Mouse (Mus musculus): ENCODE data around the gene Kdm5a.

Gene Kdm5a

GRCm38 (mm10) chr6:120363688-120364522, at the start of gene Kdm5a, which contains the start of gene Ccdc77:
Gene Kdm5a, plus strand, starts transcription at chr6:120364124.
Gene Ccdc77, minus strand, starts transcription at chr6:120364374.
- DNase-seq (ENCODE audit: extremely low read depth, low read depth): peak; percentile 91

DNA sequence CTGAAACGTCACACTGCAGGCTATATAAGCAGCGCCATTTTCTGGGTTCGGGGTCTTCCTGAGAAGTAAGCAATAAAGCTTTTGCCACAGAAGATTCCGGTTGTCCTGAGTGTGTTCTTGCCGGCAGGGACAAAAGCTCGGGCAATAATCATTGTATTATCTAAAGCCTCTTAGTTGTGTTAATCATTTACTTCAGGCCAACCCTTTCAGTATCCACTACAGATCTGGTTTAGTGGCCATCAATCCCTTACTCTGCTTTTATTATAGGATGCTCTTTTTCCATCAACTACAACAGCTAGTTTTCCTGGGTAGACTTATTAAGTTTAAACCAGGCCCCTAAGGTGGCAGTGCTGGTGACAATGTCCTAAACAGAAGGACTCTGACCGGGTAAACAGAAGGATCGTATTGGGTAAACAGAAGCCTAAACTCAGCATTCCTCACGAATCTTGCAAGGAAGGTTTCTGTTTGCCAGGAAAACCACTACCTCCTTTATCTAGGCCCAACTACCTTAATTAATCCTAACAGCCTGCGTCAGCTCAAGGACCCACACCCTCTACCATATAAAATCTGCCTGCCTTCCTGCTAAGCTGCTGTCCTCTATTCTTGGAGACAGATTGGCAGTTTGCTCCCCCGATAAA, 45.5 kb upstream of the Kdm5a start:
- no peak for DNase-seq (ENCODE audit: extremely low read depth, low read depth)

DNA sequence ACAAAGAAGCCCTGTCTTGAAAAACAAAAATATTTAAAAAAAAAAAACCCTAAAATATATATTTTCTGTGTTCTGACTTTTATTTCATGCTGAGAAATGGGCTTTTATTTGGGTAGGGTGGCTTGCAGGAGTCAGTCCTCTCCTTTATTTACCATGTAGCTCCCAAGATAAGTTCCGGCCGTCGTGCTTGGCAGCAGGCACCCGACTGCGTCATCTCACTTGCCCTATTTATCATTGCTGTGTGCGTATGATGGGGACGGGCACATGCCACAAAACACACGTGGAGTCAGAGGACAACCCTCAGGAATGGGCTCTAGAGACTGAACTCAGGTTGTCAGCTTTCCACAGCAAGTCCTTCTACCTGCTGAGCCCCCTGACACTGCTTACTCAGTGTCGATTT, 44.8 kb upstream of the Kdm5a start:
- no peak for DNase-seq (ENCODE audit: extremely low read depth, low read depth)

GRCm38 (mm10) chr6:120320369-120320768, 43.6 kb upstream of the Kdm5a start:
- DNase-seq (ENCODE audit: extremely low read depth, low read depth): no peak

DNA sequence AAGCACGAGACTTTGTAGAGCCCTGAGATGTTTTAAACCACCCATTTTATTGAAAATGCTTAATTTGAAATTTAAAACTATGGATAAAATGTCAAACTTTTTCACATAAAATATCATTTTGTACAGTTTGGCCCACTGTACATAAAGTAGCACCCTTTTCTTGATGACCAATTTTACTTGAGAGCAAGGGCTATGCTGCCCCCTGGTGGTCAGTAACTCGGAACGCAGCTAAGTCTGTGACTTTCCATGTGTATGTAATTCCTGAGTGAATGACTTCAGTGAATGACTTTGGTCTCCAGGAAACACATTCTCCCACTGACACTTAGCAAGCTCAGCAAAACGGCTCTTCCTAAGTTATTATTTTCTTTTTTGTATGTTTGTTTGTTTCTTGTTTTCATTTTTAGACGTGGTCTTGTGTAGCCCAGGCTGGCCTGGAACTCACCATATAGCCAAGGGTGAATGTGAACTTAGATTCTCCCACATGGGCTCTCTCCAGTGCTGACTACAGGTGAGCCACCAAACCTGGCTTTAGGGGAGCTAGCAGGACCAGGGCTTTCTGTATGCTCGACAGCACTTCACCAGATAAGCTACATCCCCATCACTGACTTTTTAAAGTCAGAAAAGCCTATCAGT, 39.5 kb upstream of the Kdm5a start:
- DNase-seq (ENCODE audit: extremely low read depth, low read depth): peak; percentile 64

DNA sequence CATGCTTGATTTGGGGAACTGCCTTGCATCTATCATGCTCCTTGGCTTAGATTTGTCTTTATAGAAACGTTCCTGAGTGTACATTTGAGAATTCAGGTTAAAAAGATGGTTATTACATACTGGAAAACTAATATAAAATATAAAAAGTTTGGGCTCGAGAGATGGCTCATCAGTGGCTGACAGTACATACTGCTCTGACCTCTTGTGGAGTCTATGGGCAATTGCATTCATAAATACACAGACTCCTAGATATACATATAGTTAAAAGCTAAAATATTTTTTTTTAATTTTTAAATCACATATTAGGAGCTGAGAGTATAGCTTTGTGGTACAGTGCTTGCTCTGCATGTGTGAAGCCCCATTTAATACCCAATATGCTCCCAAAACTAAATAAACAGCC, 31.6 kb upstream of the Kdm5a start:
- DNase-seq (ENCODE audit: extremely low read depth, low read depth): no peak

GRCm38 (mm10) chr6:120343992-120344391, 19.9 kb upstream of the Kdm5a start:
- no peak for DNase-seq (ENCODE audit: extremely low read depth, low read depth)

DNA sequence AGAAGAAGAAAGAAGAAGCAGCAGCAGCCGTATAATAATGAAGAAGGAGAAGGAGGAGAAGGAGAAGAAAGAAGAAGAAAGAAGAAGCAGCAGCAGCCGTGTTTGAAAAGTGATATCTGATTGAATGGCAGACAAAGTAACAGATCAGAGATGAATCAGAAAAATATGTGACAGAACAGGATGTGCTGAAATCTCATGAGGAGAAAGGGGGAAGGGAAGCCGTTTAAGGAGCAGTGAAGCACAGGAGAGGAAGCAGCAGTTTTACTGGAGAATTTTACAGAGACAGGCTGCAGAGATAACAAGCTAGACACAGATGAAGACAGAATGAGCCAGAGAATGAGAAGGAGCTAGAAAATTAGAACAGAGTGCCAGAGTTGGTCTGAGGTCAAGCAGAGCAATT, 14.9 kb upstream of the Kdm5a start:
- no peak for DNase-seq (ENCODE audit: extremely low read depth, low read depth)

GRCm38 (mm10) chr6:120356478-120356877, 7.4 kb upstream of the Kdm5a start:
- DNase-seq (ENCODE audit: extremely low read depth, low read depth): peak; percentile 12

- peak; percentile 97 for DNase-seq (ENCODE audit: extremely low read depth, low read depth)
Measured at GRCm38 (mm10) chr6:120356951-120357945, 6.7 kb upstream of the Kdm5a start.

DNA sequence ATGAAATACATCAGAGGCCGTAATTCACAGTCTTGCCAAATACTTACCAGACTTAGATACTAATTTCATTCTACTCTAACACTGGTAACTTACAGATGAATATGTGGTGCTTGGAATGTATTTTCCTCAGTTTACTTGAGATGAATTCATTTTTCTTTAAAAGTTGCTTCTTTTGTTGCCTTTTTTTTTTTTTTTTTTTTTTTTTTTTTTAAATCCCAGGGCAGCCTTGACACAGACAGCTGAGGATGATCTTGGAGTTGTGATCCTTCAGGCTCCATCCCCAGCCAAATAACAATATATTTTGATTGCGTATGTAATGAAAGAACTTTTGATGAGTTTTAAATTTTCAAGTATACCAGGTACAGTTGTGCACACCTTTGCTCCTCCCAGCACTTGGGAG, 1.8 kb upstream of the Kdm5a start:
- no peak for DNase-seq (ENCODE audit: extremely low read depth, low read depth)

DNA sequence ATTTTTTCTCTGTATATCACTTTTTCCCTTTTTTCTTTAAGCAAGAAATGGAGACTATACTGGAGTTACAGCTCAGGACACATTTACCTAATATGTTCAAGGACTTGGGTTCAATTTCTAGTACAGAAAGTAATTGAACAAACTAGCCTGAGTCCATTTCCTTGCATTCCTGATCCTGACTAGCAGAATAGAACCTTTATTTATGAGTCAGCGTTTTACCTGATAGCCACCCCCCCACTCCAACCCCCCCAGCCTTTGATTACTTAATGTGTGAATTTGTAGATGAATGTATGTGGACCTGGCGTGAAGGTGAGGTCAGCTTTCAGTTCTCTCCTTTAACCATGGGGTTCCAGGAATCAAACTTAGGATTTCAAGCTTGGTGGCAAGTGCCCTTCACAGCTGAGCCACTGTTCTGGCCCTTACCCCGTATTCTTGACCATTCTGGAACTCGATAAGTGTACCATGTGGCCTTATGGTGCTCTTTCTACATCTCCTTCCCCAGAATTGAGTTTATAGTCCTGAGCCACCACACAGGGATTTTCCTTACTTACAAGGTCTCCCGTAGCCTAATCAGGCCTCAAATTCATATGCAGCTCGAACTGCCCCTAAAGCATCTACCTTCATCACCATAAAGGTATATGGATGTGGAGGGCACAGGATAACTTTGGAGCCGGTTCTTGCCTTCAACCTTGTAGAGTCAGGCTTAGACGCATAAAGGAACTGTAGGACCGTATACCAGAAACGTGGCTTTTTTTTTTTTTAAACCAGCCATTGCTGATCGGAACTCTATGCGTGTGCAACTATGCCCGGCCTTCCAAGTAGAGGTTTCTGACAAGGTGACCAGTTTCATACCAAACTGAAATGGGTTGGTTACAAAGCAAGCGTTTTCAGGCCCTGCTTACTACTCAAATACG, 893 bp upstream of the Kdm5a start:
- peak; percentile 11 for DNase-seq (ENCODE audit: extremely low read depth, low read depth)

DNA sequence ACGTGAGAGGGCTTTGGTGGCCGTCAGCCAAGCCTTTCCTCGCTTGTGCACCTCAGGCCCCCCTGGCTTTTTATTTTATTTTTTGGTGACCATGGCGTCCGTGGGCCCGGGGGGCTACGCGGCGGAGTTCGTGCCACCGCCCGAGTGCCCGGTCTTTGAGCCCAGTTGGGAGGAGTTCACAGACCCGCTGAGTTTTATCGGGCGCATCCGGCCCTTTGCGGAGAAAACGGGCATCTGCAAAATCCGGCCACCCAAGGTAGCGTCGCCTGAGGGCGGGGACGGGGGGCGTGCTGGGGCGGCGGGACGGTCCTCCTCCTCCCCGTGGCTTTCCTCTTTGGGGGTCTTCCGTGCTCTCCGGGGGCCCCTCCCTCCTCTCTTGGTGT, 590 bp downstream of the Kdm5a start:
- no peak for DNase-seq (ENCODE audit: extremely low read depth, low read depth)

GRCm38 (mm10) chr6:120365051-120365450, 1.1 kb downstream of the Kdm5a start:
- peak; percentile 21 for DNase-seq (ENCODE audit: extremely low read depth, low read depth)

DNA sequence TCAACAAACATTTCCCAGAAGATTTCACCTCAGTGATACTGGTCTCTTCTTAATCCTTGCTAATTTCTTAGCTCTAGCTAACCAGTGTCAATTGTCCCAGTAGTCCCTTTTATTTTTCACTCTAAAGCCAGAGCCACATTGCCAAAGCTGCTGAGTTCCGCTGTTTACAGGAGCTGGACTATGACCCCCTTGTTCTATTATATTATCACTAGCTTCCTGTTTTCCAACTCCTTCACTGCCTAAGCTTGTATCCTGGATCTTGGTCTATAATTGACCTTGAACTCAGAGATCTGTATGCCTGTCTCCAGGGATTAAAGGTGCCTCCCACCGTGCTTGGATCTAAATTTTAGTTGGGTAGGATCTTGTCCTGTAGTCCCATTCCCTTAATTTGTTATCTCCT, 12.8 kb downstream of the Kdm5a start:
- DNase-seq (ENCODE audit: extremely low read depth, low read depth): no peak

DNA sequence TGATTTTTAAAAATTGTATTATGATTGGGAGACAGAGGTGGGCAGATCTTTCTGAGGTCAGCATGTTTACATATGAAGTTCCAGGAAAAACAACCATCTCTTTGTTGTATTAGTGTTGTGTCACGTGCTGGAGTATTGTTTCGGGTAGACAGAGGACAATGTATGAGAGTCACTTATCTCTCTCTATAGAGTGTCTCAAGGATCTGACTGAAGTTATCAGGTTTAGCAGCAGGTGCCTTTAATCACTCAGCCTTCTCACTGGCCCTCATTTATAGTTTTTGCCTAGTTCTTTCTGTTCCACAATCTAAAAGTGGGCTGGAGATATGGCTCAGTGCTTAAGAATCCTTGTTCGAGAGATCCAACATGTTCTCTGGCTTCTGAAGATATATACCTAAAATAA, 26.1 kb downstream of the Kdm5a start:
- no peak for DNase-seq (ENCODE audit: extremely low read depth, low read depth)

DNA sequence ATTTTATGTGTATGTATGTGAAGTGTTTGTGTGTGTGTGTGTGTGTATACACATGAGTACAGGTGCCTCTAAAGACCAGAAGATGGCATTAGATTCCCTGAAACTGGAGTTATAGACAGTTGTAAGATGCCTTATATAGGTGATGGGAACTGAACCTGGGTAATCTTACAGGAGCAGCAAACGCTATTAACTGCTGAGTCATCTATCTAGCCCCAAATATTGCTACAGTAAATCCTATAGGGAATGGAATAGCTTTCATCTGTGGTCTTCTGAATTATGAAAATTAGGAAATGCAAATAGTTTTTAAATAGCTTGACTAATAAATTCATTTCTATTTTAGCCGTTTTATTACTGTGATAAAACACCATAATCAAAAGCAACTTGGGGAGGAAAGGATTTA, 28.9 kb downstream of the Kdm5a start:
- DNase-seq (ENCODE audit: extremely low read depth, low read depth): no peak

GRCm38 (mm10) chr6:120395622-120396345, 31.9 kb downstream of the Kdm5a start:
- DNase-seq (ENCODE audit: extremely low read depth, low read depth): no peak

GRCm38 (mm10) chr6:120403936-120404335, 40.0 kb downstream of the Kdm5a start:
- no peak for DNase-seq (ENCODE audit: extremely low read depth, low read depth)

Measured in MEL-GATA-1-ER (cell line).